Mouse (Mus musculus): ENCODE data around the gene Bpifa3. TPM values are rescaled to one million over a fixed set of nuclear protein-coding genes. Genes with fewer than 3 reads are reported as not detected.

The Bpifa3 gene
- total and polyA plus RNA-seq, 3 experiments, result not detected

GRCm38 (mm10) chr2:154187468-154187867 is 57.3 kb downstream of the Bpifa3 start:
- no peaks in the 10 kb centered on the region for H3K4me1 ChIP-seq (ENCODE audit: control insufficient read depth in 1 of 2, insufficient read depth in 2 of 2, low read length in 2 of 2)
- H3K27ac ChIP-seq (ENCODE audit: control insufficient read depth, low read depth, low read length), result no peak overlapping the region
- no peak overlapping the region for H3K4me3 ChIP-seq (ENCODE audit: control insufficient read depth in 1 of 2, insufficient read depth in 1 of 2, low read depth in 2 of 2, low read length in 2 of 2)
- TF ChIP-seq TAL1 (IDR thresholded peaks at IDR 0.05; ENCODE audit: low read length) (no peak), UBTF (IDR thresholded peaks at IDR 0.05; ENCODE audit: borderline replicate concordance, insufficient read depth, low read depth, low read length) (no peak), NELFE (IDR thresholded peaks at IDR 0.05; ENCODE audit: low read depth, low read length) (no peak), NRF1 (IDR thresholded peaks at IDR 0.05; ENCODE audit: insufficient read depth, low read depth, low read length, poor library complexity, severe bottlenecking) (no peak), CHD1 (IDR thresholded peaks at IDR 0.05; ENCODE audit: low read depth, low read length) (no peak), JUND (IDR thresholded peaks at IDR 0.05; ENCODE audit: low read depth, low read length) (no peak), SMC3 (IDR thresholded peaks at IDR 0.05; ENCODE audit: low read depth, low read length) (peak; percentile 33), BHLHE40 (IDR thresholded peaks at IDR 0.05; ENCODE audit: borderline replicate concordance, low read depth, low read length) (peak; percentile 82), CTCF (IDR thresholded peaks at IDR 0.05 in 2 of 3, conservative IDR thresholded peaks at IDR 0.05 in 1 of 3; ENCODE audit: control insufficient read depth in 1 of 3, insufficient read depth in 1 of 3, low read depth in 2 of 3, low read length in 3 of 3, poor library complexity in 1 of 3, severe bottlenecking in 1 of 3) (peak in 2 of 3 experiments; percentile 2 to 42; a peak in 3 of 6 replicates), USF1 (IDR thresholded peaks at IDR 0.05; ENCODE audit: low read depth, low read length) (peak; percentile 83), TCF12 (IDR thresholded peaks at IDR 0.05; ENCODE audit: low read depth, low read length) (no peak), POLR2A (IDR thresholded peaks at IDR 0.05; ENCODE audit: control insufficient read depth in 1 of 2, insufficient read depth in 1 of 2, low read depth in 1 of 2, low read length in 2 of 2, poor library complexity in 1 of 2) (no peak), POLR2AphosphoS5 (IDR thresholded peaks at IDR 0.05; ENCODE audit: borderline replicate concordance, low read depth, low read length) (no peak), ZKSCAN1 (IDR thresholded peaks at IDR 0.05; ENCODE audit: low read depth, low read length) (no peak), USF2 (IDR thresholded peaks at IDR 0.05; ENCODE audit: borderline replicate concordance in 1 of 2, insufficient read depth in 1 of 2, low read depth in 1 of 2, low read length in 2 of 2) (0 out of 4 replicates have a peak, but pooled peaks of 1 of the 2 experiments have one; percentile 43), CHD2 (IDR thresholded peaks at IDR 0.05; ENCODE audit: low read length) (no peak), MYC (IDR thresholded peaks at IDR 0.05; ENCODE audit: low read depth, low read length) (no peak), MAFK (IDR thresholded peaks at IDR 0.05; ENCODE audit: borderline replicate concordance, low read depth, low read length) (no peak)
- peak; percentile 20 for DNase-seq (ENCODE audit: low read depth, low spot score)
- H3K79me2 ChIP-seq (ENCODE audit: control insufficient read depth, insufficient read depth, low read length, poor library complexity), result no peaks in the 10 kb centered on the region
- H3K9ac ChIP-seq (ENCODE audit: control insufficient read depth, low read depth, low read length, poor library complexity, severe bottlenecking), result no peak overlapping the region
- 0 out of 4 replicates have a peak, but pooled peaks cover 0 to 2% of the 10 kb centered on the region in 2 experiments for H3K27me3 ChIP-seq (ENCODE audit: control insufficient read depth in 1 of 2, insufficient read depth in 2 of 2, low read length in 2 of 2)
- H3K9me3 ChIP-seq (replicated peaks; ENCODE audit: insufficient read depth, low read length), result no peaks in the 10 kb centered on the region
- no peaks in the 10 kb centered on the region for H3K36me3 ChIP-seq (ENCODE audit: control insufficient read depth in 1 of 2, insufficient read depth in 2 of 2, low read length in 2 of 2)

Other genes with a start within 250 kb of the Bpifa3 start
- not detected in 2 replicates for gene Bpifb6, start 229.9 kb upstream of the Bpifa3 start, total RNA-seq (2012; rRNA removed)
- not detected for gene Bpifb6, start 229.9 kb upstream of the Bpifa3 start, polyA plus RNA-seq (2012; ENCODE audit: insufficient read depth in 1 of 2, insufficient read length in 2 of 2, low read depth in 1 of 2, low replicate concordance in 2 of 2, missing spikeins in 1 of 2)
- not detected in 2 replicates for gene Bpifb3, start 212.1 kb upstream of the Bpifa3 start, total RNA-seq (2012; rRNA removed)
- gene Bpifb3, start 212.1 kb upstream of the Bpifa3 start, polyA plus RNA-seq (2012; ENCODE audit: insufficient read depth in 1 of 2, insufficient read length in 2 of 2, low read depth in 1 of 2, low replicate concordance in 2 of 2, missing spikeins in 1 of 2), result not detected
- gene Bpifb4, start 192.1 kb upstream of the Bpifa3 start, total RNA-seq (2012; rRNA removed), result not detected in 2 replicates
- gene Bpifb4, start 192.1 kb upstream of the Bpifa3 start, polyA plus RNA-seq (2012; ENCODE audit: insufficient read depth in 1 of 2, insufficient read length in 2 of 2, low read depth in 1 of 2, low replicate concordance in 2 of 2, missing spikeins in 1 of 2), result not detected
- gene Bpifa6, start 155.4 kb upstream of the Bpifa3 start, total RNA-seq (2012; rRNA removed), result not detected in 2 replicates
- gene Bpifa6, start 155.4 kb upstream of the Bpifa3 start, polyA plus RNA-seq (2012; ENCODE audit: insufficient read depth in 1 of 2, insufficient read length in 2 of 2, low read depth in 1 of 2, low replicate concordance in 2 of 2, missing spikeins in 1 of 2), result not detected
- not detected in 2 replicates for gene Bpifa2, start 122.1 kb upstream of the Bpifa3 start, total RNA-seq (2012; rRNA removed)
- not detected for gene Bpifa2, start 122.1 kb upstream of the Bpifa3 start, polyA plus RNA-seq (2012; ENCODE audit: insufficient read depth in 1 of 2, insufficient read length in 2 of 2, low read depth in 1 of 2, low replicate concordance in 2 of 2, missing spikeins in 1 of 2)
- gene Bpifa1, start 12.5 kb downstream of the Bpifa3 start, total RNA-seq (2012; rRNA removed), result not detected in 2 replicates
- not detected for gene Bpifa1, start 12.5 kb downstream of the Bpifa3 start, polyA plus RNA-seq (2012; ENCODE audit: insufficient read depth in 1 of 2, insufficient read length in 2 of 2, low read depth in 1 of 2, low replicate concordance in 2 of 2, missing spikeins in 1 of 2)
- gene Bpifa5, start 32.3 kb downstream of the Bpifa3 start, total RNA-seq (2012; rRNA removed), result not detected in 2 replicates
- not detected for gene Bpifa5, start 32.3 kb downstream of the Bpifa3 start, polyA plus RNA-seq (2012; ENCODE audit: insufficient read depth in 1 of 2, insufficient read length in 2 of 2, low read depth in 1 of 2, low replicate concordance in 2 of 2, missing spikeins in 1 of 2)
- gene Bpifb1, start 60.5 kb downstream of the Bpifa3 start, total RNA-seq (2012; rRNA removed), result not detected in 2 replicates
- gene Bpifb1, start 60.5 kb downstream of the Bpifa3 start, polyA plus RNA-seq (2012; ENCODE audit: insufficient read depth in 1 of 2, insufficient read length in 2 of 2, low read depth in 1 of 2, low replicate concordance in 2 of 2, missing spikeins in 1 of 2), result not detected
- not detected in 2 replicates for gene Bpifb5, start 93.4 kb downstream of the Bpifa3 start, total RNA-seq (2012; rRNA removed)
- gene Bpifb5, start 93.4 kb downstream of the Bpifa3 start, polyA plus RNA-seq (2012; ENCODE audit: insufficient read depth in 1 of 2, insufficient read length in 2 of 2, low read depth in 1 of 2, low replicate concordance in 2 of 2, missing spikeins in 1 of 2), result not detected
- not detected in 2 replicates for gene Bpifb9a, start 127.5 kb downstream of the Bpifa3 start, total RNA-seq (2012; rRNA removed)
- not detected for gene Bpifb9a, start 127.5 kb downstream of the Bpifa3 start, polyA plus RNA-seq (2012; ENCODE audit: insufficient read depth in 1 of 2, insufficient read length in 2 of 2, low read depth in 1 of 2, low replicate concordance in 2 of 2, missing spikeins in 1 of 2)
- gene Bpifb9b, start 176.9 kb downstream of the Bpifa3 start, total RNA-seq (2012; rRNA removed), result not detected in 2 replicates
- not detected for gene Bpifb9b, start 176.9 kb downstream of the Bpifa3 start, polyA plus RNA-seq (2012; ENCODE audit: insufficient read depth in 1 of 2, insufficient read length in 2 of 2, low read depth in 1 of 2, low replicate concordance in 2 of 2, missing spikeins in 1 of 2)
- gene Cdk5rap1, start 242.7 kb downstream of the Bpifa3 start, total RNA-seq (2012; rRNA removed), result 14.1 and 14.7 TPM in 2 replicates
- 10 to 100 TPM in 1 of 2 experiments, not detected in 1; 13.1 TPM for gene Cdk5rap1, start 242.7 kb downstream of the Bpifa3 start, polyA plus RNA-seq (2012; ENCODE audit: insufficient read depth in 1 of 2, insufficient read length in 2 of 2, low read depth in 1 of 2, low replicate concordance in 2 of 2, missing spikeins in 1 of 2)